Mouse (Mus musculus): ENCODE results near the gene Egfr. TPM values are rescaled to one million over a fixed set of nuclear protein-coding genes. Genes with fewer than 3 reads are reported as not detected.

The Egfr gene
- total RNA-seq, 2 experiments from 2014 or later, result 7.8 to 8.2 TPM

DNA sequence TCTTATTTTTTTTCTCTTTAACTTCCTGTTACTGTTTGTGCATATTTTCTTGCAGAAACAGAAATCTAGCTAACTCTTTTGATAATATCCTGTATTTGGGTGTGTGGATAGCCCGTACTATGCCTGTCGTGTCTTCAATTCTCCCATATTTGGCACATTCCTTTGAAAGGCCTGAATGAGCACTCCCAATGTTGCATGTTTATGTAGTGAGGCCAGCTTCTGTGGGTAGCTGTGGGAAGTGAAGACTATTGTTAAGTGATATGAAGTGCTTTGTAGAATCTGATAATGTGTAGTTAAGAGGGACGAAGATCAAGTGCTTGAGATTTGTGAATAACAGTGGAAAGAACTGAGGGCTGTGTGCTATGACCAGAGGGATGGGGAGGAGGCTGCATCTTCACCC lies 77.5 kb downstream of the Egfr start:
- DNase-seq, result no peak

DNA sequence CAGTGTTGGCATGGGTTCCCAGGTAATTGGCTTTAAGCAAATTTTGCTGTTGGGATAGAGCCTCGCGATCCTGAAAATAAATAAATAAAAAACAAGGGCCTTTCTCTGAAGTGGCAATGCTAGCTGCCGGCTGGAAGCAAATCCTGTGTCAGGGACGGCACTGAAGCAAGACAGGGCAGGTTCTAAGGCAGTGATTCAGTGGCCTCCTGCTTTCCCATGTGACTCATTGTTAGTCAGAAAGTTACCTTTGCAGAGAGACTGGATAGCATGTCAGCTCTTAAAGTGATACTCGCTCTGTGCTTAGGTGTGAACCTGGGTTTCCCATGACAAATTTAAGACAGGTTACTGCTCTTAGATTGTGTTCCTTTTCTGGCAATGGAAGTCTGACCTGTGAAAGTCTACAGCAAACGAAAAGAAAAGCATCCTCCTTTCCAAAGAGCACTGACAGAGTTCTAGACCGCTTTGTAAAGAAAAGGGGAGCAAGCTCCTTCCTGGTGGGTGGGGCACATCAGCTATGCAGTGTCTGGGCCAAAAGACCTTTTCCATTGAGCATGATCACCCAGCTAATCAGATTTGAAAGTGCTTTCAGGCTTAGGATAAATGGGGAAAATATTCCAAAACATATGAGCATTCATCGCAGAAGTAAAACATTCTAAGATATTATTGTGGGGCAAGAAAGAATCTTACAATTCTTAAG lies 78.7 kb downstream of the Egfr start:
- DNase-seq, result no peak

DNA sequence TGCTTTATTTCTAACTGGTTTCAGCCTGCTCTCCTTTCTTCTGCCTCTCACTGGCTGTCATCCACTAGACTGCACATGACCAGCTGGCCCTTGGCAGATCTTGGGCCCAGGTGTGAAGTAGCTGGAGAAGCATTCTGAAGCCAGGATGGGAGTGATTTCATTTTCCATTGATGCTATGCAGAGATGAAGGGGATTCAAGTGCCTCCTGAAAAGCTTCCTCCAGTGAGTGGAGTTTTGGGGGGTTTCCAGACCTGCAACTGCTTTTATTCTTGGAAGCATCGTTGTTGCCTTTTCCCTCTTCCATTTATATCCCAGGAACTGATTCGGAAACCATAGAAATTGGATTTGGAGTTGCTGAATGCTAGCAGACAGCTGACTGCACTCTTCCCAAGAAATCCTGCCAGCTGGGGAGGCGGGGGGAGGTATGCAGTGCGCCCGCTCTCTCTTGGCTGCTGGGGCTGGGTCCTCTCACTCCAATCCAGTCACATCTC lies 80.0 kb downstream of the Egfr start:
- peak in 1 of 2 experiments; percentile 38 for DNase-seq

DNA sequence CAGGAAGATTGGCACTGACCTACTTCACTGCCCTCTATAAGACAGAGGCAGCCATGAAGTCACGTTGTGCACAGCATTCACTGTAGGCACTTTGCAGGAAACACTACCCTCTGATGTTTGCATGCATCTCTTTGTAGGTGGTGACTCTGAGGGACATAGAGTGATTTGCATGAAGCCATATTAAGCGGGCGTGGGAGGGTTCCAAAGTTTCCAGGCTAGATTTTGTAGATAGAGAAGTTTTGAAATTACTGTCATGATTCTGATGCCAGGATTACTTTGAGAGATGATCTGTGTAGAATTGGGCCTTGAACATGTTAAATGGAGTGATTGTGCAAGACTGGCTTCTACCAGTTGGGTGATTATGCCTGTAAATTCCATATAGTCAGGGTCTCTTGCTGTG lies 86.8 kb downstream of the Egfr start:
- DNase-seq, result no peak

DNA sequence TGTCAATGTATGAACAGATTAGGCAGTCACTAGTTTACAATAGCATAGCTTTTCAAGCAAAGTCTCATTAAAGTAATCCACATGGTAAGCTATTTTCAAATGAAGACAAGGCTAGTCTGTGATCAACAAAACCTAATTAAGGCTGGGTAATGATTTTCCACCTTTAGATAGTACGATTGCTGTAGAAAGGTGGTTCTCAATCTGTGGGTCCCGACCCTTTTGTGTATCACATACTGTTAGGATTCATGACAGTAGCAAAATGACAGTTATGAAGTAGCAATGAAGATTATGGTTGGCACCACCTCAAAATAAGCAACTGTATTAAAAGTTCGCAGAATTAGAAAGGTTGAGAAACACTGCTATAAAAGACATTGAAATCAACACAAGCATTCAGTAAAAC lies 90.9 kb downstream of the Egfr start:
- no peak for DNase-seq

DNA sequence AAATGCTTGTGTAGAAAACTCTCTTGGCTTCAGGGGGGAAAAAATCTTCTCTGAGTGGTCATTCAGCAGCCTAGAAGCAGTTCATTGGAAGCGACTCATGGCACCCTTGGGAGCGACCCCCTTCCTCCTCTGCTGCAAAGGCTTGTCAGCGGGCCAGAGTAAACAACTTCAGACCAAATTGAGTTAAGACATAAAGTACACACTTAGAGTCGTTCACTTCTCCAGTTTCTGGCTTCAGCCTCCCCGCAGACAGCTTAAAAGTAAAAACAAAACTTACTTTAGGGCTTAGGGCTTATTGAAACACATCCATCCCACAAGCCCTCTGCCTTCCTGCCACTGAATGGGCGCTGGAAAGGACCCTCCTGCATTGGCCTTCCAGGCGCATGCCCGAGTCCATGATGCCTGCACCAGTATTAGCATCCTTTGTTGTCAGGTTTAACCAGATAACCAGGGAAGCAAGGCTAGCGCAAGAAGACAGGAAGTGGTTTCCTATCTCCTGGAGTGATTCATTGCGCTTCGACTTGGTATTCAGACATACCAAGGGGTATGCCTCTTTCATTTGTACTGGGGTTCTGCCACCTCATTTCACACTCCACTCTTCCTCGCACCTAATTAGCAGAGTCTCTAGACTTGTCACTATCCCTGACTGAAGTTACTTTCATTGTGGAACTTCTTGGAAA lies 92.0 kb downstream of the Egfr start:
- DNase-seq, result peak; percentile 63 to 68

DNA sequence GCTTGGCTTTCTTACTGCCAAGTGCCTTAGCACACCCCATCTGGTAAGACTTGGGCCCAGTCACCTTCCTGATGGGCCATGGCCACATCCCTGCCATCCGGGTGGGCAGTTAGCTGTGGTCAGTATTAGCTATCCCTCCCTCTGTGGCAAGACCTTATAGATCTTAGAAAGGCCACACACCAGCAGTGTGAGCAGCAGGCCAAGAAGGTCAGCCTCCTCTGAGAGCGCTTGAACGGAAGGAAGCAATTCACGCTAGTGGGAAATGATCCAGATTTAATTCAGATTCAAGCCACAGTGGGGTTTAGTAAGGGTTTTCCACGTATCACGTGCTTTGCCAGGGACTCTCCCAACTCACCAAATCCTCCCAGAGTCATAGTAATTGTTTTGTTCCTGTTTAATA lies 96.9 kb downstream of the Egfr start:
- peak; percentile 66 to 71 for DNase-seq

DNA sequence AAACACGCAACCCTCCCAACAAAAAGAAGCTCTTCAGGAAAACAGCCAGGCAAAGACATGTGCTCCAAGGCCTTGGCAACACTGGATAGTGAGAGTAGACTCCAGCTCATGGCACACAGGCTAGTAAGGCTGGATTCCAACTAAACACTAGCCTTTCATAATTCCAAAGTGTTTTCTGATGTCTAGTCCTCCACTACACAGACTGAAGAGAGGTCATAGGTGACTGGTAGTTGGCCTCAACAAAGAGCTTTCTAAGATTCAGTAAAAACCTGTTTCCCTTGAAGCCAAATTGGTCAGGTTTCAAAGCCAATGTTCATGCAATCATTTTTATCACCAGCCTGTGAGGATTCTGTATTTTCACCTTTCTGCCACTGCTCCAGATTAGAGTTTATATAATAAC lies 99.4 kb downstream of the Egfr start:
- no peak for DNase-seq

DNA sequence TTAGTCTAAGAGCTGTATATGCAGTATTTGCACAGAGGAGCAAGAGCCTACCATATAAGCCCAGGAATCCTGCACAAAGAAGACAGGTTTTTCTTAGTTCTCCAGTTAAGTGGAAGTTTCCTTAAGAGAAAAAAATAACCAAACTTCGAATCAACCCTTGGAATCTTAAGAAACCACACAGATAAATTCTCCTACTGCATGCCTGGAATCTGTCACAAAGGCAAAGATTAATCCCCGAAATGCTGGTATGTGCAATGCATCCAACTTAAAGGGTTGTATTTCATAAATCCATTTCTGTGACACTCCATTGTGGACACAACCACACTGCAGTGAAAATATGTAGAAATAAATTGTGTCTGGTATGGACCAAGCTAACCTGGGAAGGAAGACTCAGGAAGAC lies 102.1 kb downstream of the Egfr start:
- DNase-seq, result no peak

DNA sequence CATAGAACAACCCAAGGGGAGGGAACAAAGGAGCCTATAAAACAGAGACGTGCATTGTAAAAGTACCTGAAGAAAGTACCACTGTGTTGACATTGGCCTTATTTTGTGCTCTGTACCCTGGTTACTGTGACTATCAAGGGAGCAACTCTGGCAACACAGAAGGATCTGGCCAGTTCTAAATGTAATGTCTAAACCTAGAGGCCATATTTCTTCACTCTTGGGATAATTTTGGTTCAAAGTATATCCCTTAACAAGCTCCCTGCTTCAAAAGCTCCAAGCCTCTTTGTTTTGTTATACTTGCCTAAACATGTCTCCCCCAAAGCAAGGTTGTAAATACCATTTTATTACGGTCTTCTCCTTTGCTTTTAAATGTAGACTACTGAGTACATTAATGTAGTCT lies 105.3 kb downstream of the Egfr start:
- DNase-seq, result no peak

DNA sequence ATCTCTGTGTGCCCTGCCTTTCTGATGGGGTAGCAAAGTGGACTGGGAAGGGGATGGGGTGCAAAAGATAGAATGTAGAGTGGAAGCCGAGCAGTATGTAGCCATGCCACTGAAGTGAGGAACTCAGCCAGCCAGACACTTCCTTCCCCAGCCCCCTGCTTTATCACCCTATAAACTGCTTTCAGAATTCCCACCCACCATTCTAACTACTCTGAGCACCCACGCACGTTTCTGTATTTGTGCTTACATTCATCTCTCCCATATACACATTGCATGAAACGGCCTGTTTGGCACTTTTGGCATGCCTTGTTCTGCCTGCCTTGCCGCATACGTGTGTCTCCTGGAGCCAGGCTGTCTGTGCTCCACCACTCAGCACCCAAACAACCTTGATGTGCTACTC lies 109.0 kb downstream of the Egfr start:
- no peak for DNase-seq

DNA sequence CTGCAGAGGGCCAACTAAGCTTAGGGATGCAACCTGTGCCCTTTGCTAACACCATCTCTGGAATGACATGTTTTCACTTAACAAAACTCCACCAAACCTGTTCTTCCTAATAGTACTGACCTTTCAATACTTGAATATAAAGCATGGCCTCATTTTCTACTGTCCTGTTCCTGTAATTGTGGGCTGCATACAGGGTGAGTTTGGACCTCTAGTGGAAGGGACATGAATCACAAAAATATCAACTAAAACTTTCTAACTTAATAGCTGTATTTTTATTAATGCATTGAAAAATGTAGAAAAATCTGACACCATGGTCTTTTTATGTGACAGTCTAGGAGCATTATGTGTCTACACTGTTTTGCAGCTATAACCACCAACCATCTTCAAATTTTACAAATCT lies 111.5 kb downstream of the Egfr start:
- no peak for DNase-seq

DNA sequence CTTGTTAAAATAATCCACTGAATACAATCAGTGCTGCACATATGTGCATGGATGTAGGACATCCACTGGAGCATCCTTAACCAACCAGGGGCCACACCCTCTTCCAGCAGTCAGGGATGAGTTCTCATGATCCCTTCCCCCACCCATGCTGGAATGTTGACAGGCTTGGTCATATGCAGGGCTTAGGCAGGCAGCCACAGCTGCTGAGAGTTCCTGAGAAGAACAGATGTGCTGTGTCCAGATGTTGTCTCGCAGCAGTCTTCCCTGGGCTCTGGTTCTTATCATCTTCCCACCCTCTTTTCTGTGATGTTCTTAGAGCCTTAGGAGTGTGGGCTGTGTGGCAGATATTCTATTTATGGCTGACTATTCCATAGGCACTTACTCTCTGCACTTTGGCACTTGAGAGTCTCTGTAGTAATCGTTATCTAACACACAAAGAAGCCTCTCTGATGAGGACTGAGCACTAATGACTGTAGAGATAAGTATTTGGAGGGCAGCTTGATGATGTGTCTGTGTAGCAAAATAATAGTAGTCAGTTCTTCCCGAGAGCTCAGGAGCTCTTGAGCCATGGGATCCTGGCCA lies 113.1 kb downstream of the Egfr start:
- DNase-seq, result peak; percentile 49 to 54

DNA sequence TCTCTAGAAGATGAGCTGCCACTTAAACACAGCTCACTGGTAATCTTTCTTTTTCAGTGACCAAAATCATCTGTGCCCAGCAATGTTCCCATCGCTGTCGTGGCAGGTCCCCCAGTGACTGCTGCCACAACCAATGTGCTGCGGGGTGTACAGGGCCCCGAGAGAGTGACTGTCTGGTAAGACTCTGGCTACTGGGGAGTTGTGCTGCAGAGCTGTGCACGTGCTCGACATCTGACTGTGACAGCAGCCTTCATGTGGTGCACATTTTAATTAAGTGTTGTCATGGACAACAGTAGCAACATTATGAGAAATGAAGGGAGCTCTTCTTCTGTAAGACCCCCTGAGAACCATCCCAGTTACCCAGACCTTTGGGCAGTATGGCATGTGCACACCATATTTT lies 116.0 kb downstream of the Egfr start:
- DNase-seq, result no peak

DNA sequence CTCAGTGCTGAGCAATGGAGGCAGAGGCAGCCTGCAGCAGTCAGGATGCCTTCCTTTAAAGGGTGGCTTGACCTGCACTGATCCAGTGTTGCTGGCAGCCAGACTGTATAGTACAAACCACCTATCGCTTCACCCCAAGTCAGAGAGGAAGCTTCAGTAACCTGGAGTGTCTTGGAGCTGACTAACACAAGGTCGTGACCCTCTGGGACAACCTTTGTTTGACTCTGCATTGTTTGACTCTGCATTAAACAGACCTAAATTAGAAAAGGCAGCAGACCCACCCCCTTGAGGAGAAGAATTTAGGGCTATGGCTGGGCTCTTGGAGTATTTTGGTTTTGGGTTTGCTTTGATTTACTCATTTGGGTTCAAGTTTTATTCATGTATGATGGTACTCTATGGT lies 117.5 kb downstream of the Egfr start:
- DNase-seq, result no peak

DNA sequence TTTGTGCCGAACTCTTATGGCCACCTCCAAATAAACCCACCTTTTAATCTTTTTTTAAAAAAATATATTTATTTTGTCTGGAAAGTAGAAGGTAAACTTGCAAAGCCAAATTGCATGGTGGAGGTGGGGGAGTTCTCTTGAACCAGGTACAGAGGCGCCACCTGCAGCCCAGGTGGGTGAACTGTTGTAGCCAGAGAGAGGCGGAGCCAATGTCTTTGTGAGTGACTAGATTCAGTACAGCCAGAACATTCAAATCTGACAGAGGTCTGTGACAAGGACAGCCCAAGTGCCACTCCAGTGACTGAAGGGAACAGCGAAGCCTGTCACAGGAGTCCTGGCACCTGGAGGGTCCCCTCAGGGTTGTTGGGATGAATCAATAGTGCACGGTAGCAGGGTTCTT lies 119.1 kb downstream of the Egfr start:
- DNase-seq, result no peak

DNA sequence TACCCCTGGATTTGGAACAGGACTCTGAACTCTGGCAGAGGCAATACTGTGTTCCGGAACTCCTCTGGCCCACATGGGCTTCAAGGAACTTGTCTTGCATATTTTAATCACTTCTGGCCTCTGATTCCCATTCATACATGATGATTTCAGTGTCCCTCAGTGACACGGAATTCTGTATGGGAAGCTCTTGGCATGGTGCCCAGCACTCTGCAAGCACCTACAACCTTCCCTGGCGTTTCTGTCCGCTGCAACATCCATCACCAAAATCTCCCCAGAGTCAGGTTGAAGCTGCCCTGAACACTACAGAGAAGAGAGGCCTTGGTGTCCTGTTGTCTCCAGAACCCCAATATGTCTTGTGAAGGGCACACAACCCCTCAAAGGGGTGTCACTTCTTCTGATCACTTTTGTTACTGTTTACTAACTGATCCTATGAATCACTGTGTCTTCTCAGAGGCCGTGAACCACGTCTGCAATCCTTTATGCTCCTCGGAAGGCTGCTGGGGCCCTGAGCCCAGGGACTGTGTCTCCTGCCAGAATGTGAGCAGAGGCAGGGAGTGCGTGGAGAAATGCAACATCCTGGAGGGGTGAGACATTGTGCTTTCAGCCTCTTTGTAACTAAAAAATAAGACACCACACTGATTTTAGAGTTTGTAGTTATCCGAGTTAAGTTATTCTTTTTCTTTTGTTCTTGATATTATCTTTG lies 125.8 kb downstream of the Egfr start:
- DNase-seq, result peak; percentile 21 to 30

DNA sequence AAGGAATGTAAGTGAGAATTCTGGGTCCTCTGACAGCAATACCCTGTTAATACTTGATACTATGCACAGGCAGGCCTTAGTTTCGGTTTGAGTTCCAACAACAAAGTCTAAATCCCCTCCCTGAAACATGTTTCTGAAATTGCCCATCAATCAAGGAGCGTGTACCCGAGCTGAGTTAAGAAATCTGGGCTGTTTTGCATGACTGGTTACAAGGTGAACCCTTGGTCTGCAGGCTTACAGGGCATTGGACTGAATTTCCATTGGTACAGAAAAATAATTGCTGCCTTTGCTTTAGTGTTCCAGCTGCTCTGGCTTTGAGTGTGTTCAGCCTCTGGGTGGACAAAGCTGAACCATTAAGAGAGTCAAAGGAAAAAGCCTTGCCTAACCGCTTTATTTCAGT lies 129.9 kb downstream of the Egfr start:
- DNase-seq, result no peak

DNA sequence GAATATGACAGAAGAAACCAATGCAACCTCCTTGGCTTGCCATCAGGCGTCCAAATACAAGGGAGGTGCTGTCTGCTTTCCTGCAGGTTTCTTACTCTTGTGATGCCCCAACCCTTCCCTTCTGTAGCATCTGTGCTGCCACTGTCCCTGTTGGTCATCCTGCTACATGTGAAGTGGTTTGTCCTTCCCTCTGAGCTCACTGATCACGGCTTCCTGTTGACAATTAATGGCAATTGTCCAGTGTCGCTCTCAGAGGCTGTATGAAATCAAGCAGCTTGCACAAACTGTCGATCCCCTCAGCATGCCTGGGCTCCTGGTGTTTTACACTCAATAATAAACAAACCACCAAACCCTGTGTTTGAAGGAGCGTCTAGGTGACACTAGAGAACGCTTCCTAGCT lies 134.1 kb downstream of the Egfr start:
- DNase-seq, result peak; percentile 30 to 42

DNA sequence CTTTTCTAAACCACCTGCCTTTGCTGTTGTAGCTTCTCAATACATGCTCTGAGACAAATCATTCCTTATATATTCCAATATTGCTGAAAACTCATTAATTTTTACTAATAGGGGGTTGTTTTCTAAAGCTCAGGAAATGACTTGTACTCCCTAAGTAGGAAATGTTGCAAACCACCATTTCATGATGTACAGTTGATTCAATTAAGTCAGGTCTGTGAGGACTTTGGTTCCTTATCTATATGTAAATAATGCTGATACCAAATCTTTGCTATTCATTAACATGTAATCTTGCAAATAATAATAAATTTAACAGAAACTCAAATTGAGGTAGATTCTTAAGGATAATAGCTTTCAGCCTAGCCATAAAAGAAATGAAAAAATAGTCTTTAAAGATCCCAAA lies 136.1 kb downstream of the Egfr start:
- DNase-seq, result no peak

DNA sequence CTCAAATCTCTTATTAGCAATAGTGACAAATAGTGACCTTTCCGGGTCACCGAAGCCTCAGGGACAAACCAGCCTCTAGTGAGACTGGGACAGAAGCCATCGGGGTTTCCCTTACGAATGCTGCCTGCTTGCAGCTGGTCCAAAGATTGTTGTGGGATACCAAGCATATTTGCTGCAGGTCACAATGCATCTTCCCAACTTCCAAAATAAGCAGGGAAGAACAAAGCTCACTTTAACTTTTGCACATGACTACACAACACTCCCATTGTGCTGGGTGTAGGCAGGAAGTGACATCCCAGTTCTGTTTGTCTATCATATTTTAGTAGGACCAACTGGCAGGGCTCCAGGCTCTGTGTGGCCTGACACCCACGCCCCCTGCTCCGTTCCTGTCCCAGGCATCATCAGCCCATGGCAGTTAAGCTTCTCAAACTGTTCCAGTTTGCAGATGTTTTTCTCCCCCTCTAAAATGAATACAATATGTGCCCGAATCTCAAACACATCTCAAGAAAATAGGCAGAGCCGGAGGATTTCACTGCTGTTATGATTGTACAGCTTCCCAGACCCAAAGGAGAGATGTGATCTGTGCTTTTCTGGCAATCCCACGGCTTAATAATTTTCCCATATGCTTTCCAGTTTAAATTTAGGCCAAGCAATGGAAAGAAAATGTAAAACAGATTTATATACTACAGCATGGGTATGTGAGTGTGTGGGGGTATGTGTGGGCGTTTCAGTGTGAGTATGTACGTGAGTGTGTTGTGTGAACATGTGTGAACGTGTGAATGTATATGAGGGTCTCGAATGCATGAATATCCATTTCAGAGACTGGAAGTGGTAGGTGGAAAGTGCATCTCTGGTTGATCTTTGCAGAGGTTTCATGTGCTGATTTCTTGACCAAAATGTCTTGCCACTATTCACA lies 143.7 kb downstream of the Egfr start:
- DNase-seq, result peak; percentile 26 to 34

DNA sequence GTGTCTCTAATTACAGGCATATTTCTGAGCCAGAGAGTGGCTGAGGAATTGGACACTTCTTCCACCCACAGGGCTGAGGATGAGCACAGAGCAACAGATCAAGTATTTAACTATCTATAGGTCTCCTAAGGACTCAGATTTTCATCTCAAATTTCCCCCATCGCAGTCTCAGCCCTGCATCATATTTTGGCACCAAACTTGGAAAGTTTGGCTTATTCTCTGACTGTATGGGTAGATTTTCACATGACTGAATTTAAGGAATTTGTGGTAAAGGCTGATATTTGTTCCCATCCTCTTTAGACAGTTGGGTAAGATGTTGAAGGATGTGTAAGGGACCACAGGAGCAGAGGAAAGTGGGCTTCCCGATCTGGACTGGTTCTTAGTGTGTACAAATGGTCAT lies 145.7 kb downstream of the Egfr start:
- no peak for DNase-seq

Measured in heart, adult 18-20 months (tissue).